Mouse (Mus musculus) brain, adult 2 months (tissue): ENCODE measurements around the gene Comp.
A peak's percentile ranks its signal among the peaks of the same experiment; 100 is the strongest.

Source experiments
- DNase-seq: peaks from one replicate; pipeline ENCODE4 v3.0.0; 2011; ENCODE audit warnings: low read depth, low spot score

The Comp gene

GRCm38 (mm10) chr8:70352657-70353151 lies 20.7 kb upstream of the Comp start:
- peak; percentile 39 for DNase-seq

DNA sequence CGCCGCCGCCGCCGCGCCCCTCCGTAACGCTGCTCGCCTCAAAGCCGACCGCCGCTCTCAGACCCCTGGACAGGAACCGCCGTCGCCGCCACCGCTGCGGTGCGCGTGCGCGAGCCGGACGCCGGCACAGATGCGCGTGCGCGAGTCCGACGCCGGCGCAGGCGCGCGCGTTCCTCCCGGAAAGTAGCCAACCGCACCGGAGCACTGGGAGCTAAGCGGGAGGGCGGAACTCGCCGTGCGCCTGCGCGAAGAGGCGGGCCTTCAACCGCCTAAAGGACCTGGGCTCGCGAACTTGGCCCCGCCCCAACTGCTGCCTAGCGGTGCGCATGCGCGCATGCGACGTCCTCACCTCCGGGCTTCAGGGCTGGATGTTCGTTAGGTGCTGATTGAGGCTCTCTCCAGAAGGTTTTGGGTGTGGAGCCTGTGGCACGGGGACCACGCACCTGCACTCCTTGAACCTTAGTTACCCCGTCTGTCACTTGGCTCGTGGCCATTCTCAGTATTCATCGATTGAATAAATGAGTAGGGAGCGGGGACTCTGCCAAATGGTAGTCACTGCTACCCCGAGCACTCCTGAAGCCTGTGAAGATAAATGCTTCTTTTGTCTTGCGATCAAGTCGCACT lies 20.1 kb upstream of the Comp start, which contains the start of gene Upf1:
Gene Upf1 (minus strand): TSS at position 85 of the 624 bp plus-strand sequence.
- DNase-seq, result peak; percentile 99

DNA sequence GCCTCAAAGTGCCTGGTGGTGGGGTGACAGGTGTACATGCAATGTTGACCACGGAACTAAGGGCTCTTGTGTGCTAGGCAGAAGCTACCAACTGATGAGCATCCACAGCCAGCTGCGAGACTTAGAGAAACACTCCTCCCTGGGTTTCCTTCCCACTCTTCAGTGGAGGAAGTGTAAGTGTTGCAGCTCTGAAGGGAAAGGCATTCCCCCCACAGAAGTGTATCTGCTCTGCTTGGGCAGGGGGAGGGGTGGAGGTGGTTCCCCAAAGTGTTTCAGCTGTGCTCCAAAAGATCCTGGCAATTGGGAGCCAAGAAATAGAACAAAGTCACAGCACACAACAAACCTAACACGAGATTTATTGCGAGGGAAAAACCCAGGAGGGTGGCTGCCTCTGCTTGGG lies 19.4 kb upstream of the Comp start:
- DNase-seq, result peak; percentile 85

DNA sequence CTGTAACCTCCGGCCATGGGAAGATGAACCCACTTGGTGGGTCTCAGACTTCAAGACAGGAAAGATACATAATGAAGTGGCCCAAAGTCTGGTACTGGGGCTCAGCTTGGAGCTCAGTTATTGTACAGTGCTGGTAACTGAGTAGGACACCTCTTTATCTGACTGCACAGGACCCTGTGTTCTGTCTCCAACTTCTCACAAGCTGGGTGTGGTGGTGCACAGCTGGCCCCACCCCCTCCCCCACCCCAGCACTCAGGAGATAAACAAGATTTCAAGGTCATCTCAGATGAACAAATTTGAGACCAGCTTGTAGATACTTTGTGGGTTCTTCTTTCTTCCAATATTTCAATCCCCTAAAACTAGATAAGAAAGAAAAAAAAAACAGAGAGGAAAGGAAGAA lies 17.2 kb upstream of the Comp start:
- DNase-seq, result no peak

DNA sequence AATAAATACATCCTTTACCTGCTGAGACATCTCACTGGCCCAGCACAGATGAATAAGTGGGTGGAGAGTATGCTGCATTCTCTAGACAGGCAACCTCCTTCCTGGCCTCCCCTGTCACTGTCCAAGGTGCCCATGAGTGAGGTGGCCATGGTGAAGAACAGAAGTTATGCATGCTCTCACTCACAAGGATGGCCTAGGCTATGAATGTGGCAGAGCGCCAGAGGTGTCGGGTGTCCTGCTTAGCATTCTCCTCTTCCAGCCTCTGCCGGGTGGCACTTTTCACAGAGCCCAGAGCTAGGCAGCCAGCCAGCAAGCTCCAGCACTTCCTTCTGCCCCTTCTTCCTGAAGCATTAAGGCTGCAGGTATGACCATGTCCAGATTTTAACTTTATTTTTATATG lies 13.9 kb upstream of the Comp start:
- DNase-seq, result no peak

DNA sequence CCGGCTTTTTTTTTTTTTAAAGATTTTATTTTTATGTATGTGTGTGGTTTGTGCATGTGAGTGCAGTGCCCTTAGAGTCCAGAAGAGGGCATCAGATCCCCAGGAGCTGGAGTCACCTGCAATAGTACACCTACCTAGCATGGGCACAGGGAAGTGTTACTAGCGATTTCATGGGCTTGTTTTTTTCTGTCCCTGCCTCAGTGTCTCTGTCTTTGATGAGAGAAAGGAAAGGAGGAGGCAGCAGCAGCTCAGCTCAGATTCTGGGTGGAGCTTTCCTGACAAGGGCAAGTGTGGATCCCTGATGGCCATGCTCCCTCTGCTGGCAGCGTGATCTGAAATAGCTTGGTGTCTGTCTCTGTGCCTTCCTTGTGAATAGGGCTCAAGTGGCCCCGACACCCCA lies 12.6 kb upstream of the Comp start:
- no peak for DNase-seq

DNA sequence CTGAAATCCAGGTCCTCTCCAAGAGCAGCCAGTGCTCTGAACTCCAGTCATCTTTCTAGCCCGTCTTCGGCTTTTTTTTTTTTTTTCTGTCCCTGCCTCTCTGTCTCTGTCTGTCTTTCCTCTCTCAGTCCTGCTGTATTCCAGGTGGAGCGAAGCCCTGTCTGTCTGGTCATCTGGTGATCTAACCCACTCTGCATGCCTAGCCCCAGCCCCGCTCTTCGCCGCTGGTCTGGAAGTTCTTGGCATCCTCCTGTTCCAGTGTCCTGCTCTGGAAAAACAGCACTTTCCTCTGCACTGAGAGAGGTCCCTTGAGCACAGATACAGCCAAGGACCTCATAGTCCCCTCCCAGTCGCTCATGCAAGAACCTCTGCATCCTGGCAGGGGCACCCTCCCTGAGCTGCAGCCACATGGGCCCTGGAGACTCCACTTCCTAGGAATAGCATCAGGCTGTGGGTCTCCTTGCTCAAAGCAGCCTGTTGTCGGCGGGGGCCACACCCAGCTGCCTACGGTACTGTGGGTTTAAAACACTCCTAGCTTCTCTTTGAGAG lies 11.8 kb upstream of the Comp start:
- no peak for DNase-seq

- DNase-seq, result no peak
Measured at GRCm38 (mm10) chr8:70364066-70364465, 9.3 kb upstream of the Comp start.

DNA sequence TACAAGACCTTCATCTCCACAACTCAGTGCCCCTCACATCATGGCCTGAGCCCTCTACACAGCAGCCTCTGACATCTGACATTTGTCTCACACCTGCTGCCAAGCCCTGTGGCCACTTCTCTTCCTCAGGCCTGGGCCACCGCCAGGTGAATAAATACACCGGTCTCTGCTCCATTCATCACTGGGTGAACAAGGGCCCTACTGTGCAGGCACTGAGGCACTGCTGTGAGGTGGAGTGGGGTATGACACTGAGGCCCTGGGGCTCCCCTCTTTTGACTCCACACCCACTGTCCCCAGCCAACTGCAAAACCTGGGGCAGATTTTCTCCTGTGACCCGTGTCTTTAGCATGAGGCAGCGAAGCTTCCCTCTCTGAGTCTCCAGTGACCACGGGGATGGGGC lies 6.8 kb upstream of the Comp start:
- DNase-seq, result no peak

DNA sequence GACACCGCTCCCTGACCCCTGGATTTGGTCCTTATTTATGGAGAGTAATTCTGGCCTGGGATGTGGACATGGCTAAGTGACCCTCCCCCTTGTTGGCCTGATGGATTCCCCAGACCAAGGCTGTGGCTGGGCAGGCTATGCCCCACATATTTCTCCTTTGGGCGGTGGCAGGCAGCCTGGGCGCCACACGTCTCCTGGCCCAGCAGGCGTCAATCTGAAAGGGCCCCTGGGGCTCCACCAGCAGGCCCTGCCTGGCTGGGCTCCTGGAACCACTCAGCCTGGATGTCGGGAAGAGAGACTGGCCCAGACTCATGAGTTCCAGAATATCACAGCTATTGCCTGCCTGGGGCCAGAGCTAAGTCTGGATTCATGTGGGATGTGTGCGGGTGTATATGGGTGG lies 2.9 kb upstream of the Comp start:
- DNase-seq, result no peak

GRCm38 (mm10) chr8:70371951-70372350 lies 1.4 kb upstream of the Comp start:
- no peak for DNase-seq

DNA sequence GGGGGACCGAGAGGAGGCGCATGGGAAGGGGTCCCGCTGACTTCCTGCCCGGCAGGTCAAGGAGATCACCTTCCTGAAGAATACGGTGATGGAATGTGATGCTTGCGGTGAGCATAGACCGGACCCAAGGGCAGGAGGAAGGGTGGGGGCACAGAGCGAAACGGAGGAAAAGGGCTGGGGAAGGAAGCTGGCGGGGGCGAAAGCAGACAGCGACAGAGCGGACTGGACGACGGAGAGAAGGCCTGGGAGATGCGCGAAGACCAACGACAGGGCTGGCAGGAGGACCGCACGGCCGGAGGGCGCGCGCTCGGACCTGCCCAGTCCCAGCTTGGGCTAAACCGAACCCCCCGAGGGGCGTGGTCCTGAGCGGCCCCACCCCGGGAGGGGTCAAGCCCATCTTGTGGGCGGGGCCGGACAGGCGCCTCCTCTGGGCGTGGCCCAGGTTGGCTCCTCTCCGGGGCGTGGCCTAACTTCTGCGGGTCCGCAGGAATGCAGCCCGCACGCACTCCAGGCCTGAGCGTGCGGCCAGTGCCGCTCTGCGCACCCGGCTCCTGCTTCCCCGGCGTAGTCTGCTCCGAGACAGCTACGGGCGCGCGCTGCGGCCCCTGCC lies 1.1 kb downstream of the Comp start:
- peak; percentile 84 for DNase-seq

DNA sequence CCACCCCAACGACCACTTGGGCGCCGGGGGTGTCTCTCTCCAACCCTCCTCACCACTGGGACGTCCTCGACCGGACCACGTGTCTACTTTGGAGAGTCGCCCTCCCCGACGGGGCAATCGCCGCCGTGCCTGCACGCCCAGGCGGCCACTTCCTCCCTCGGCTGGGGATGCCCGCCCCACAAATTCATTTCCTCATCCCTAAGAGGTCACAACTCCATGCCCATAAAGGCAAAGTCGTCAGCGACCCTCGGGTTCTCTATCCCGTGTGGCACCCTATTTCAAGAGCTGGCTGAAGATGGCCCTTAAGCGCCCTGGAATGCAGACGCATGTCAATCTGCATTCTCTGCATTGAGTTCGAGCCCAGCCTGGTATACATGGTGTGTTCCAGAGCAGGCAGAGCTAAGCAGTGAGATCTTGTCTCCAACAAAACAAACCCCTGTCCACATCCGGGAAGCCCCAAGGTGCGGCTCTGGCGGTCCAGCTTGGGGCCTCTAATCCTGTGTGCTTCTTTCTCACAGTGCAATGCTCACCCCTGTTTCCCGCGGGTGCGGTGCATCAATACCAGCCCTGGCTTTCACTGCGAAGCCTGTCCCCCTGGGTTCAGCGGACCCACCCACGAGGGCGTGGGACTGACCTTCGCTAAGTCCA lies 2.0 kb downstream of the Comp start:
- DNase-seq, result no peak

- DNase-seq, result no peak
Measured at GRCm38 (mm10) chr8:70376275-70376741, 3.0 kb downstream of the Comp start.

DNA sequence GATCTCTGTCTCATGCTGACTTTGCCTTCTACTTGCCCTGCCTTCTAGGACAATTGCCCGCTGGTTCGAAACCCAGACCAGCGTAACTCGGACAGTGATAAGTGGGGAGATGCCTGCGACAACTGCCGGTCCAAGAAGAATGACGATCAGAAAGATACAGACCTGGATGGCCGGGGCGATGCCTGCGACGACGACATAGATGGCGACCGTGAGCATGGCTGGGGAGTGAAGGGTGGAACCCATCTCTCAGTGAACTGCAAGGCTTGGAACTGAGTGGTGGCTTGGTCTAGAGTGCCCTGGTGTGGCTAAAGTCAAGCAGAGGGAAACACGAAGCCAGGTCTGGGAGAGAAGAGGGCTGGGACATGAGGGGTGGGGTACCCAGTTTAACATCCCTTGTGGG lies 3.7 kb downstream of the Comp start:
- no peak for DNase-seq

- peak; percentile 83 for DNase-seq
Measured at GRCm38 (mm10) chr8:70380069-70380468, 6.7 kb downstream of the Comp start.

- DNase-seq, result peak; percentile 84
Measured at GRCm38 (mm10) chr8:70383287-70383686, 9.9 kb downstream of the Comp start.

GRCm38 (mm10) chr8:70389678-70390077 lies 16.3 kb downstream of the Comp start:
- peak; percentile 76 for DNase-seq

DNA sequence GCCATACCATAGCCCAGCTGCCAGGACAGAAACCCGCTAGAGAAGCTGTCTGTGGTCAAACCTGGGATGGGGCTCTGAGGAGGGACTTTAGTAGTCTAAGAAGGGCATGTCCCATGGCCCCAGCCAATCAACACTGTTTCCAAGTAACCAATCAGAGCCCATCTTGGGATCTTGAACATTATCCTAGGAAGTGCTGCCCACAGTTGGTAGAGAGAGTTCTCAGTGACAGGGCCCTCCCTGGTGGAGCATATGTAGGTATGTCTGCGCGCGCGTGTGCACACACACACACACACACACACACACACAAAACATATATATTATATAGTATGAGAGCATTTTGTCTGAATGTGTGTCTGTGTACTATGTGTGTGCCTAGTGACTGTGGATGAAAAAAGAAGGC lies 19.7 kb downstream of the Comp start:
- DNase-seq, result no peak

DNA sequence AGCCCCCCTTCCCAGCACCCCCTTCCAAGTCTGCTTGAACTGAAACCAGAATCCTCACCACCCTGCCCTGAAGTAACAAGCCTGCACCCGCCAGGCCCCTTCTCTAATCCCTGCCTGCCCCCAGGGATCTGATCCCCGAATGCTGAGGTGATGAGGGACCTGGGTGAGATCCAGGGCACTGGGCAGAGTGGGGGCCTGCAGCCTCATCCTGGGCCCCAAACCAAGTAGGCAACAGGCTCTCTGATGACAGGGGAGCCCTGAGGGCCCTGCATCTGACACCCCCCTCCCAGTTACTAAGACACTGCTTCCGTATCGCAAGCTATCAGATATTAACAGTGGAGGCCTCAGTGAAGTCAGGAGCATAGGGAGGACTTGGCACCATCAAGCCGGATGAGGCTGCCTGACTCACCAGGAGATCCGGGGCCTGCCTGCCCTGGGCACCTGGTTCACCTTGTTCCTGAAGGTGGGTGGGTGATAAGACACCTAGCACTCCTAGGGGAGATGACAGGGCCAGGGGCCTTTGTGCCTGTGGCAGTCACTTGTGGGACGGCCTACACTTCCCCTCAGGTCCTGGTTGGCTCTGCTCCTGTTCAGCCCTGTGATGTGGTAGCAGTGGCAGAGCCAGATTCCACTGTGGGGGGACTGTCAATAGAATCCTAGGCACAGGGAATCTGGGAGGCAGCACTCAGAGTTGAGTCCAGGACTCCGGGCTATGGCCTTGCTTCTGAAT lies 21.1 kb downstream of the Comp start:
- DNase-seq, result no peak

DNA sequence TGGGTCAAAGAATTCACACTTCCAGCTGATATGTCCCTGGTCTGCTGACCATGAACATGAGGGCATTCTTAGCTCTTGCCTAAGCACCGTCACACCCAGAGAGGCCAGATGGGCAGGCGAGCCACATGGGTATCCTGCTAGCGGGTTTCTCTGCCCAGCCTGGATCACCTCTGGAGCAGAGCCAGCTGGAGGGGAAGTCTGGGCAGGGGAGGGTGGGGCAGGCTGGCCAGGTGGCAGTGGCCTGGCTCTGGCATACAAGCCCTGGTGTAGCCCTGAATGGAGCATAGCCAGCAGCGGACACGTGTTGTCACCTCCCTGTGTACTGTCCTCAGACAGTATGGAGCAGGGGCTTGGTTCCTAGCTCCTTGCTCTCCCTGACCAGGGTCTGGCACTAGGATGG lies 22.3 kb downstream of the Comp start:
- DNase-seq, result peak; percentile 97

GRCm38 (mm10) chr8:70396184-70396583 lies 22.8 kb downstream of the Comp start:
- no peak for DNase-seq
